Mouse (Mus musculus) forebrain, embryonic 15.5 days (tissue): ENCODE data around the gene Zfp281. TPM values are rescaled to one million over a fixed set of nuclear protein-coding genes. Genes with fewer than 3 reads are reported as not detected.
A peak's percentile ranks its signal among the peaks of the same experiment; 100 is the strongest.

ENCODE experiments used
- ATAC-seq: fragments of 200-750 bp; cut with Nextera tagmentation; replicated peaks from 2 replicates; pipeline ENCODE4 v1.8.0; 2017; ENCODE audit warnings: mild to moderate bottlenecking, moderate TSS enrichment, moderate library complexity
- H3K27ac ChIP-seq: fragments of 300-500 bp; sonication (generic); replicated peaks from 2 replicates; pipeline ENCODE4 v1.5.1; 2015; ENCODE audit warnings: mild to moderate bottlenecking, inconsistent platforms
- H3K27me3 ChIP-seq: fragments of 300-500 bp; sonication (generic); 2 replicates; pipeline ENCODE4 v1.6.1; 2015; ENCODE audit warnings: inconsistent platforms
- H3K36me3 ChIP-seq: fragments of 300-500 bp; sonication (generic); 2 replicates; pipeline ENCODE4 v1.6.1; 2015; ENCODE audit warnings: mild to moderate bottlenecking, inconsistent platforms
- H3K4me1 ChIP-seq: fragments of 300-500 bp; sonication (generic); 2 replicates; pipeline ENCODE4 v1.6.1; 2015; ENCODE audit warnings: inconsistent platforms
- H3K4me2 ChIP-seq: fragments of 300-500 bp; sonication (generic); replicated peaks from 2 replicates; pipeline ENCODE4 v1.6.1; 2015; ENCODE audit warnings: mild to moderate bottlenecking, inconsistent platforms
- H3K4me3 ChIP-seq: fragments of 300-500 bp; sonication (generic); 2 replicates; pipeline ENCODE4 v1.5.1; 2015; ENCODE audit warnings: mild to moderate bottlenecking, inconsistent platforms
- H3K9ac ChIP-seq: fragments of 300-500 bp; sonication (generic); replicated peaks from 2 replicates; pipeline ENCODE4 v1.6.1; 2015; ENCODE audit warnings: mild to moderate bottlenecking, inconsistent platforms
- H3K9me3 ChIP-seq: fragments of 300-500 bp; sonication (generic); 2 replicates; pipeline ENCODE4 v1.6.1; 2016; ENCODE audit warnings: inconsistent platforms
- WGBS: fragments of 180-500 bp; shearing (Covaris S2); methylation state at CpG from one replicate; pipeline ENCODE4 v1.1.7; 2015; ENCODE audit warnings: mixed read lengths; 5-methylcytosine and 5-hydroxymethylcytosine counted together
- polyA plus RNA-seq: library from polyadenylated mRNA; unstranded; fragments of >200 nt; fragmentation: Nextera tagmentation; extraction: Ambion mirVana; gene quantifications from 2 replicates; pipeline ENCODE4 v1.2.1, GENCODE M21; 2015

Zfp281 gene
- 27.9 and 29.2 TPM in 2 replicates for polyA plus RNA-seq

DNA sequence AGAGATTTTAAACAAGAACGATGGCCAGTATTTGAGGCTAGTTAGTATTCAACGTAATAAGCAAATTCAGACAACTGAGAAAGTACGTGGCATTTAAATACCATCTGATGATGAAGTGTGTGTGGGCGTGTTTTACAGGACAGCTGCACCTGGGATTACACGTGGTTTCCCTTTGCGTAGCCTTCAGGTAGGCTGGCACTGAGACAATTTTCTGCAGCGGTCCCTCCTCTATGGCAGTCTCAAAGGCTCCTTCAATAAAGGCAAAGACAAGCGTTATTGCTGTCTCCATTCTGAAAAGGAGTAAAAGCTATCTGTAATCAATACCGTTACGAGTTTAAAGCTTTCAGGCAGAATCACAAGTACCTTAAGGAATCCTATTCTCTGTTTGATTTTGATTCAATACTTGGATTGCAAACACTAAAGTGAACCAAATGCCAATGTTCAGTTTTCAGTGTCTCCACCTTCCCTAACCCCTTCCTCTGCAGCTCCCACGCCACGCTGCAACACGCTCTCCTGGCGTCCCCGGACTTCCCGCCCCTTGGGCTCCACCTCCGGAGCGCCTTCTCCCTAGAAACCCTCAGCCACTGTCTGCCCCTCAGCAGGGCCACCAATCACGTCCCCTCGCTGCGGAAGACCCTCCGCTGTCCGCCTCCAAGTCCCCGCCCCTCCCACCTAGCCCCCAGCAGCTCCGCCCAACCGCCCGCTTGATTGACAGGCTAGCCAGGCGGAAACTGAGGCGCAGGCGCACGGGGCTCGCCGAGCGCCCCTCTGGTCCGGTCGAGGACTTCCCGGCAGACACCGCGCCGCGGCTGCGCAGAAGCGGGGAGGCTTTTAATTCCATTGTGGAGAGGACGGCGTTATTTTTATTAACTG is at the start of gene Zfp281:
Gene Zfp281 (plus strand): TSS at position 756 of the 873 bp plus-strand sequence.
- peaks cover 23% of the 10 kb centered on the region for H3K36me3 ChIP-seq
- H3K4me2 ChIP-seq, result peak within 1 kb of the TSS; percentile 57
- H3K27me3 ChIP-seq, result no peaks in the 10 kb centered on the region
- H3K9ac ChIP-seq, result peak within 1 kb of the TSS; percentile 85
- H3K27ac ChIP-seq, result peak within 1 kb of the TSS; percentile 93
- H3K4me3 ChIP-seq, result peak within 1 kb of the TSS; percentile 88
- peaks cover 38% of the 10 kb centered on the region for H3K4me1 ChIP-seq
- peak; percentile 99 for ATAC-seq
- WGBS, result 2% methylated on average over 45 of the region's 45 CpGs
- H3K9me3 ChIP-seq, result no peaks in the 10 kb centered on the region

DNA sequence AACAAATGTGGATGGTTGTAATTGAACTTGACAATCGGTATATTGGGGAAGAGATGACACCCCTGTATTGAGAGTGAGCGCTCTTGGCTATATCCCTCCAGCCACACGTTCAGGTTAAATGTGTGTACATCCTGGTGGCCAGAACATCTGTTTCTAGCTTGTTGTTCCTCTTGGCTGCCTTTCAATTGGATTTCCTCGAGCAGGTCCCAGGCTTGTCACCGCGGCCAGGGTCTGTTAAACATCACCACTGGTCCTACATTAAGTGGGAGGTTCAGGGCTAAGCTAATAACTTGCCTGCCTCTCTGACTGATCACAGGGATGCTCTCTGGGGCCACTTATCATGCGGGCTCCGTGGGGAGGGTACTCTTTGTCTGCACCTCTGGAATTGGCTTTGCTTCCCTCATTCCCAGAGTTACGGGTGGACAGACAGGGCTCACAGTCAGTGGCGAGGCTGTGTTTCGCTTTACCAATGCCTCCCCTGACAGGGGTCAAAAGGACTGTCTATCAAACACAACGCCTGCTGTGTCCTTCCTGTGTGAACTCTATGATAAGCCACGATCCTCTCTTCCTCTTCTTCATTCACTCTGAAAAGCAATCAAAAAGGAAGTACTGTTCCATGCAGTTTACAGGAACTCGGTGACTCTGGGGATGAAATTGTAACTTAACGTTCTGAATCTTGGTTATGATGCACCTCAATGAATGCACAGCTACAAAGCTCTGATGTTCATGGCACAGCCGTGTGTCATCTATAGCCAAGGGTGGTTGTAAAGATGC is 46.6 kb upstream of the Zfp281 start:
- ATAC-seq, result no peak
- H3K4me1 ChIP-seq, result no peaks in the 10 kb centered on the region
- no peak overlapping the region for H3K4me2 ChIP-seq
- 44% methylated on average over 16 of the region's 16 CpGs for WGBS
- no peak overlapping the region for H3K9ac ChIP-seq
- H3K9me3 ChIP-seq, result no peaks in the 10 kb centered on the region
- no peak overlapping the region for H3K4me3 ChIP-seq
- no peaks in the 10 kb centered on the region for H3K36me3 ChIP-seq
- no peaks in the 10 kb centered on the region for H3K27me3 ChIP-seq
- H3K27ac ChIP-seq, result no peak overlapping the region

DNA sequence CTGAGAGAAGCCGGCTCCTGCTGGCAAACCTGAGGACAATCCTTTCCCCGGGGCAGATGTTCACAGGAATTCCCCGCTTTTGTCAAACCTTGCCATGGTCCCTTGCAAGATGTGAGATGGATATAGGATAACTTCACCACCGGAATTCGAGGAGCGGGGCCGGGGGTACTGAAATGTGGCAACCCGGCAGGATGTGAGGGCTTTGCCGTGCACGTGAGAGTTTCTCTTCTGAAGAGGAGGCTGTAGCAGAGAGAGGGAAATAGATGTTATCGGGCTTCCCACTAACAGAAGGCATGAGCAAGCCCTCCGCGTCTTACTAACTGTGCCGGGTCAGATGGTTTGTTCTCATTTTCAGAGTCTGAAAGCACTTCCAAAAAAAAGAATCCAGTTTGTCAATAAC is 45.3 kb upstream of the Zfp281 start:
- Histone ChIP-seq H3K27me3 (no peaks in the 10 kb centered on the region), H3K4me3 (no peak overlapping the region), H3K27ac (no peak overlapping the region), H3K9ac (no peak overlapping the region), H3K4me1 (no peaks in the 10 kb centered on the region), H3K9me3 (no peaks in the 10 kb centered on the region), H3K36me3 (no peaks in the 10 kb centered on the region), H3K4me2 (no peak overlapping the region)
- no peak for ATAC-seq
- WGBS, result 90% methylated on average over 14 of the region's 14 CpGs

DNA sequence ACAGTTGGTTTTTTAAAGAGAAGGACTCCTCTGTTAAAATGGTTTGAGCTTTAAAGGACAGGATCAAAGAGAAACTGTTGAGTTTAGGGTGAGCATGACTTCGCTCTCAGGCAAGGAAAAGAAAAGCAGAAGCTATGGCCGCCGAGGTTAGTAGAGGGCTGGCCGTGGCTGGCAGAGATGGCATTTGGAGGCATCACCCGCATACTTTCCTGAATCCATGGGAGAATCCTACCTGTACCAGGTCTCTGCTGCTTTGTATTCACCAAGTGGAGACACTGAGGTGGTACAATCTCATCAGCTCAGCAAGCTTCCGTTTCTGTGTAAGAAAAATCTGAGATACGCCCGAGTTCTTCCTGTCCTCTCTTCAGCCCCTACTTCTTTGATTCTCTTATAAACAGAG is 44.4 kb upstream of the Zfp281 start:
- Histone ChIP-seq H3K36me3 (no peaks in the 10 kb centered on the region), H3K27ac (no peak overlapping the region), H3K9me3 (no peaks in the 10 kb centered on the region), H3K27me3 (no peaks in the 10 kb centered on the region), H3K4me2 (no peak overlapping the region), H3K4me1 (no peaks in the 10 kb centered on the region), H3K4me3 (no peak overlapping the region), H3K9ac (no peak overlapping the region)
- 88% methylated on average over 8 of the region's 8 CpGs for WGBS
- no peak for ATAC-seq

DNA sequence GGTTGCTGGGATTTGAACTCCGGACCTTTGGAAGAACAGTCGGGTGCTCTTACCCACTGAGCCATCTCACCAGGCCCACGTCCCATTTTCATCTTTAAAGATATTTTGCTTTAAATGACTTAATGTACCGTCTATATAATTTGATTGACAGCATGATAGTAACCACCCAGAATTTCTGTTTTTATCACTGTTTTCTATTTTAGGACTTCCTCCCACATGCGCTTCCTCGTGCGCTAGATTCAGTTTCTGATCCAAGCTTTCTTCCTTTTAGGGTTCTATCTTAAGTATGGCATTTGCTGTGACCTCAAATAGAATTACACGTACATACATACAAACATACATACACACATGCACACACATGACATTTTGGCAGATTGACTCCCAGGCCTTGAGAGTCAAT is 42.9 kb upstream of the Zfp281 start:
- H3K9ac ChIP-seq, result no peak overlapping the region
- H3K36me3 ChIP-seq, result no peaks in the 10 kb centered on the region
- 88% methylated on average over 8 of the region's 8 CpGs for WGBS
- H3K27ac ChIP-seq, result no peak overlapping the region
- no peak overlapping the region for H3K4me3 ChIP-seq
- no peak overlapping the region for H3K4me2 ChIP-seq
- H3K9me3 ChIP-seq, result no peaks in the 10 kb centered on the region
- no peaks in the 10 kb centered on the region for H3K4me1 ChIP-seq
- no peak for ATAC-seq
- H3K27me3 ChIP-seq, result no peaks in the 10 kb centered on the region

DNA sequence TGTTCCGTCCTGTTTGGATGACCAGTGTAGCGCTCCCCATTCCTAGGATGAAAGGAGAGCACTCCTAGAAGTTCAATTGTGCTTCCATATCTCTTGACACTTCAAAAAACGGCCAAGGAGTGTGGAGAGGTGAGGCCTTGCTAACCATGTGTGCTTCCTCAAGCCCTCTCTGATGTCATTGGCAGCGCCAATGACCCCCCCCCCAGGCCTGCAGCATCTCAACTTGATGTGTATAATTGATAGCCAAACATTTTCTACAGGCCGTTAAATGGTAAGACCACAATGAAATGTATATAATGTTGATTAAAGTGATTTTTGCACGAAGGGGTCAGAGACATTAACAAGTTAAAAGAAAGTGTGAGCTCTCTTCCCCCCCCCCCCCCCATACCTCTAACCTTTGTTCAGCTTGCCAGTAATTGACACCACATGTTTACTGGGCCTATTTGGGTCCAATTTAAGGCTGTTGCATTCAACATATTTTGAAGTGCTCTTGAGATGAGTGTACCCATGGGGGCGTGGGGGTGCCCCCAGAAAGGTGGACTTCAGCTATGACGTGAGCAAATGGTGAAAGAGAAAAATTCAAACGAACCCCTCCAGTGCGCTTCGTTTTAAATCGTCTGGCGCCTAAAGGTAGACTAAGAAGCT is 36.8 kb upstream of the Zfp281 start:
- no peak overlapping the region for H3K4me2 ChIP-seq
- 79% methylated on average over 13 of the region's 13 CpGs for WGBS
- H3K9ac ChIP-seq, result no peak overlapping the region
- H3K27me3 ChIP-seq, result no peaks in the 10 kb centered on the region
- H3K4me1 ChIP-seq, result peaks cover 11% of the 10 kb centered on the region
- no peak overlapping the region for H3K4me3 ChIP-seq
- ATAC-seq, result no peak
- H3K9me3 ChIP-seq, result no peaks in the 10 kb centered on the region
- H3K36me3 ChIP-seq, result no peaks in the 10 kb centered on the region
- no peak overlapping the region for H3K27ac ChIP-seq

DNA sequence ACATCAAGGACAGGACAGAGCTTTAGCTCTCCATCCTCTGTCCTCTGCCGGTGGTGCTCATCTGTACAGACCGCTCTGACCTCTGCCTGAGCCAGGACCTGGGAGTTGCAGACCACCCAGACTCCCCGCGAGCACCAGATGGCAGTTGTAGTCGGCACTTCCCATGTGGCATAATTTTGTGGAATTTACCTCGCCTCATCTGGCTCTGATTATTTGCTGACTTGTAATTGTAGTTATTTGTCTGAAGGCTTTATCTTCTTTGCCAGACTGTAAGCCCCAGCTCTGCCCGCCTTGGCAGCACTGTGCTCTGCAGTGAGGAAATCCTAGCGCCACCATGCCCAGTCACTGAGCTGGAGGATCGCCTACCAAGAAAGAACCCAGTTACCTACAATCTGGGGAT is 35.8 kb upstream of the Zfp281 start:
- H3K9me3 ChIP-seq, result no peaks in the 10 kb centered on the region
- H3K4me2 ChIP-seq, result peak overlapping the region; percentile 32
- no peaks in the 10 kb centered on the region for H3K36me3 ChIP-seq
- H3K27ac ChIP-seq, result no peak overlapping the region
- H3K27me3 ChIP-seq, result no peaks in the 10 kb centered on the region
- 13% methylated on average over 9 of the region's 9 CpGs for WGBS
- H3K4me1 ChIP-seq, result peaks cover 11% of the 10 kb centered on the region
- ATAC-seq, result no peak
- H3K4me3 ChIP-seq, result 0 out of 2 replicates have a peak overlapping the region, but pooled peaks have one; percentile 7
- H3K9ac ChIP-seq, result 0 out of 2 replicates have a peak overlapping the region, but pooled peaks have one; percentile 5

DNA sequence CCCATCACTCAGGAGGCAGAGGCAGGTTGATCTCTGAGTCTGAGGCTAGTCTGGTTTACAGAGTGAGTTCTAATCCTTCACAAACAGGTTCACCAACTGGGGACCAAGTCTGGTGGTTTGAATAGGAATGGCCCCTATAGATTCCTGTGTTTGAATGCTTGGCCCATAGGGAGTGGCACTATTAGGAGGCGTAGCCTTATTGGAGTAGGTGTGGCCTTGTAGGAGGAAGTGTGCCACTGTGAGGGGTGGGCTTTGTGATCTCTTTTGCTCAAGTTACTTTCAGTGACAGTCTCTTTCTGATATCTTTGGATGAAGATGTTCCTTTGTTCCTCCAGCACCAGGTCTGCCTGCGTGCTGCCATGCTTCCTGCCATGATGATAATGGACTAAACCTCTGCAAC is 32.0 kb upstream of the Zfp281 start:
- WGBS, result 100% methylated on average over 2 of the region's 2 CpGs

DNA sequence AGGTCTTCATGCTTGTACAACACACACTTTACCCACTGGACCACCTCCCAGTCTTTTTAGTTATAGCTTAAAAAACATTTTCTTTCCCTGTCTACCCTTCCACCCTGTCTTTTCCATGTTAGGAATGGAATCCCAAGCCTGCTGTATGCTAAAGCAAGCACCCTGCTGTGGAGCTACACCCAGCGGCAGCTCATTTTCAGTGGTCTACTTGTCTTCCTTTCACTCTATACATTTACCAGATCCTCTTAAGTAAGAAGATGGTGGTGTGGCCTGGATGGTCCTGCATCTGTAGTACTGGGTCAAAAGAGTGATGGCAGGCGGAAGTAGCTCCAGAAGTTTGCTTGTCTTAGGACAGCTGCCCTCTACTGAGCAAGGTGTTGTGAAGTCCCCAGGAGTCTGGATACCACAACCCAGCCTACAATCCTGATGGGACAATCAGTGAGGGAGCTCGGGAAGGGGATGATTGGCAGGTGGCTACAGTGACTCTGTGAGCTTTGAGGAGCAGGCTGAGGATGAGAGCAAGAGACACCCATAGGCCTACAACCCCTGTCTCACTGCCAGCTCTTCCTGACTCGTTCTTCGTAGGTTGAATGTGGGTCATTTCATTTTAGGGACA is 30.4 kb upstream of the Zfp281 start:
- Histone ChIP-seq H3K9me3 (no peaks in the 10 kb centered on the region), H3K27me3 (no peaks in the 10 kb centered on the region), H3K4me2 (no peak overlapping the region), H3K9ac (no peak overlapping the region), H3K4me1 (peaks cover 5% of the 10 kb centered on the region), H3K36me3 (no peaks in the 10 kb centered on the region), H3K27ac (no peak overlapping the region), H3K4me3 (no peak overlapping the region)
- ATAC-seq, result no peak
- WGBS, result 87% methylated on average over 5 of the region's 5 CpGs

More for the DNA sequence above, 32.0 kb upstream of the Zfp281 start:
- no peak overlapping the region for H3K4me2 ChIP-seq
- no peak for ATAC-seq
- H3K27ac ChIP-seq, result no peak overlapping the region
- peaks cover 11% of the 10 kb centered on the region for H3K4me1 ChIP-seq
- no peaks in the 10 kb centered on the region for H3K27me3 ChIP-seq
- no peak overlapping the region for H3K4me3 ChIP-seq
- H3K36me3 ChIP-seq, result no peaks in the 10 kb centered on the region
- no peak overlapping the region for H3K9ac ChIP-seq
- H3K9me3 ChIP-seq, result no peaks in the 10 kb centered on the region

DNA sequence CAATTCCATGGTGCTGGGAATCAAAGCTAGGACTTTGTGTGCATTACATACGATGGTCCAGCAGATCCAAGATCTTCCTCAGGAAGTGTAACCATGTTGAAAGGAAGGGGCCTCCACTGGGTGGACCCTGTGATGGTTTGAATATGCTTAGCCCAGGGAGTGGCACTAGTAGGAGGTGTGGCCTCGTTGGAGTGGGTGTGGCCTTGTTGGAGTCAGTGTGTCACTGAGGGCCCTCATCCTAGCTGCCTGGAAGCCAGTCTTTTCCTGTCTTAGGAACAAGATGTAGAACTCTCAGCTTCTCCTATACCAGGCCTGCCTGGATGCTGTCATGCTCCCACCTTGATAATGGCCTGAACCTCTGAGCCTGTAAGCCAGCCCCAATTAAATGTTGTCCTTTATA is 27.9 kb upstream of the Zfp281 start:
- 82% methylated on average over 2 of the region's 2 CpGs for WGBS

DNA sequence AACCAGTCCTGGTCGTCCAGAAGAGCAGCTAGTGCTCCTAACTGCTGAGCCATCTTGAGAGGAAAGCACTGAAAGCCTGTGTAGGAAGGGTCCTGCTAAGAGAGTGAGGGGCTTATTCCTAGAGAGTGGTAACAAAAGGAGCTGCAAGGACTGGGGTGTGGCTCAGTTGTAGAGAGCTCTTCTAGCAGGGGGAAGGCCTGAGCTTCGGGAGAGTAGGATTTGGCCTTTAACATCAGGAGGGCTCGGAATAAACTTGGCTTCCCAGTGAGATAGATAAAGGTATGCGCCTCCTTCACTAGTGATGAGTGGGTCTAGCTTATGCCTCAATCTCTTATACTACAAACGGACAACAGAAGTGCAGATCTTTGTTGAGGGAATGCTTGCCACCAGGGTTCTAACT is 26.4 kb upstream of the Zfp281 start:
- Histone ChIP-seq H3K9me3 (no peaks in the 10 kb centered on the region), H3K4me1 (no peaks in the 10 kb centered on the region), H3K27ac (no peak overlapping the region), H3K4me3 (no peak overlapping the region), H3K36me3 (no peaks in the 10 kb centered on the region), H3K9ac (no peak overlapping the region), H3K27me3 (no peaks in the 10 kb centered on the region), H3K4me2 (no peak overlapping the region)
- WGBS, result 66% methylated on average over 5 of the region's 5 CpGs
- no peak for ATAC-seq

More for the DNA sequence above, 27.9 kb upstream of the Zfp281 start:
- Histone ChIP-seq H3K4me2 (no peak overlapping the region), H3K36me3 (no peaks in the 10 kb centered on the region), H3K4me3 (no peak overlapping the region), H3K27ac (no peak overlapping the region), H3K27me3 (no peaks in the 10 kb centered on the region), H3K9ac (no peak overlapping the region), H3K9me3 (no peaks in the 10 kb centered on the region), H3K4me1 (no peaks in the 10 kb centered on the region)
- ATAC-seq, result no peak
